In genomic region chr8:70674716-70675115, GRCm38 (mm10) we compare ENCODE assay signal across 8 mouse cellular contexts. TPM values are rescaled to one million over a fixed set of nuclear protein-coding genes. Genes with fewer than 3 reads are reported as not detected.
DNase-seq lines count a peak whose midpoint lies in the region; ATAC-seq and TF ChIP-seq lines count a peak whose summit lies in the region.

No protein-coding gene starts in this region.

- peak overlapping the region; percentile 94 for H3K27ac ChIP-seq in layer of hippocampus, adult 2 months
- peak overlapping the region; percentile 99; the same call in 1 of the 2 replicates for H3K27ac ChIP-seq in hindbrain, embryonic 13.5 days
- peak overlapping the region; percentile 85 for H3K27ac ChIP-seq in macrophage

- H3K9me3 ChIP-seq in hindbrain, embryonic 13.5 days = no peaks in the 10 kb centered on the region

- DNase-seq in layer of hippocampus, adult 2 months (ENCODE audit: low spot score in 2 of 2) = no peak
- DNase-seq in layer of hippocampus, adult 11-12 months (ENCODE audit: low spot score) = no peak
- peak; percentile 62 for DNase-seq in MN1 (ENCODE audit: low spot score)
- no peak for DNase-seq in urinary bladder, postnatal 14 days (ENCODE audit: low spot score)
- no peak for DNase-seq in frontal cortex, postnatal 14 days (ENCODE audit: low spot score in 2 of 2)
- DNase-seq in lung, postnatal 36 days = no peak

- H3K4me3 ChIP-seq in layer of hippocampus, adult 2 months = no peak overlapping the region
- H3K4me3 ChIP-seq in hindbrain, embryonic 13.5 days = no peak overlapping the region
- H3K4me3 ChIP-seq in macrophage (ENCODE audit: inconsistent target) = no peak overlapping the region

- H3K36me3 ChIP-seq in hindbrain, embryonic 13.5 days = peaks cover 27% of the 10 kb centered on the region
- no peaks in the 10 kb centered on the region for H3K36me3 ChIP-seq in macrophage (ENCODE audit: inconsistent target)

- peak overlapping the region; percentile 73; the same call in 1 of the 2 replicates for H3K4me2 ChIP-seq in hindbrain, embryonic 13.5 days

- no peaks in the 10 kb centered on the region for H3K27me3 ChIP-seq in hindbrain, embryonic 13.5 days

- 84% methylated on average over 4 of the region's 4 CpGs for WGBS in hindbrain, embryonic 13.5 days
- 59% methylated on average over 4 of the region's 4 CpGs for WGBS in macrophage (ENCODE audit: missing documents)

- peak overlapping the region; percentile 80 for H3K9ac ChIP-seq in hindbrain, embryonic 13.5 days

- TF ChIP-seq CTCF in layer of hippocampus, adult 2 months (conservative IDR thresholded peaks at IDR 0.05) = no peak

- no peak for ATAC-seq in hindbrain, embryonic 13.5 days (ENCODE audit: low FRiP score)

- peaks cover 25% of the 10 kb centered on the region for H3K4me1 ChIP-seq in hindbrain, embryonic 13.5 days (replicated peaks)

- peaks cover 27% of the 10 kb centered on the region for H3K79me2 ChIP-seq in macrophage (ENCODE audit: inconsistent target)

RNA-seq across cellular contexts. Expression of gene Lsm4, which starts 1.7 kb away (rescaled TPM):
- 10 to 100 TPM; 58.2 to 61.8 TPM for total RNA-seq in layer of hippocampus, adult 2 months (2021)
- polyA plus RNA-seq in hindbrain, embryonic 13.5 days (2015; fragmentation: Nextera tagmentation; extraction: Ambion mirVana) = 191 and 193 TPM in 2 replicates
- total RNA-seq in macrophage (2018; cell fraction: chromatin; rRNA removed) = 10 to 100 TPM in 20 of 26 experiments, 1 to 10 TPM in 6; 2.7 to 27.9 (median 15.6) TPM
- 10 to 100 TPM; 43.2 to 69.6 (median 58.9) TPM for total RNA-seq in macrophage (2018; cell fraction: cytosol; rRNA removed)
- 10 to 100 TPM; 14.4 to 45.5 (median 23.0) TPM for total RNA-seq in macrophage (2018; cell fraction: nucleus; rRNA removed)
- polyA plus RNA-seq in macrophage (2018) = 47.7 to 66.4 TPM (median 48.9 TPM) in 3 replicates

RNA-seq across cellular contexts. Expression of gene Pgpep1, which starts 14.5 kb away (rescaled TPM):
- 10 to 100 TPM; 25.4 to 29.1 TPM for total RNA-seq in layer of hippocampus, adult 2 months (2021)
- polyA plus RNA-seq in hindbrain, embryonic 13.5 days (2015; fragmentation: Nextera tagmentation; extraction: Ambion mirVana) = 103 and 105 TPM in 2 replicates
- total RNA-seq in macrophage (2018; cell fraction: chromatin; rRNA removed) = 10 to 100 TPM in 25 of 26 experiments, 1 to 10 TPM in 1; 8.5 to 30.1 (median 21.1) TPM
- 10 to 100 TPM; 19.1 to 38.4 (median 30.7) TPM for total RNA-seq in macrophage (2018; cell fraction: cytosol; rRNA removed)
- 10 to 100 TPM; 12.7 to 46.1 (median 25.0) TPM for total RNA-seq in macrophage (2018; cell fraction: nucleus; rRNA removed)
- 19.1 to 57.8 TPM (median 24.3 TPM) in 3 replicates for polyA plus RNA-seq in macrophage (2018)

RNA-seq across cellular contexts. Expression of gene Jund, which starts 24.0 kb away (rescaled TPM):
- 100 to 1,000 TPM; 165 to 181 TPM for total RNA-seq in layer of hippocampus, adult 2 months (2021)
- polyA plus RNA-seq in hindbrain, embryonic 13.5 days (2015; fragmentation: Nextera tagmentation; extraction: Ambion mirVana) = 79.2 and 94.3 TPM in 2 replicates
- total RNA-seq in macrophage (2018; cell fraction: chromatin; rRNA removed) = 10 to 100 TPM; 10.4 to 46.3 (median 24.7) TPM
- 100 to 1,000 TPM in 25 of 26 experiments, 10 to 100 TPM in 1; 96.8 to 198 (median 137) TPM for total RNA-seq in macrophage (2018; cell fraction: cytosol; rRNA removed)
- total RNA-seq in macrophage (2018; cell fraction: nucleus; rRNA removed) = 100 to 1,000 TPM in 9 of 26 experiments, 10 to 100 TPM in 17; 42.3 to 211 (median 94.7) TPM
- polyA plus RNA-seq in macrophage (2018) = 29.7 to 79.6 TPM (median 40.0 TPM) in 3 replicates

RNA-seq across cellular contexts. Expression of gene Iqcn, which starts 28.5 kb away (rescaled TPM):
- total RNA-seq in layer of hippocampus, adult 2 months (2021) = under 1 TPM; 0.07 to 0.08 TPM
- polyA plus RNA-seq in hindbrain, embryonic 13.5 days (2015; fragmentation: Nextera tagmentation; extraction: Ambion mirVana) = 0.04 and 0.09 TPM in 2 replicates
- under 1 TPM in 14 of 26 experiments, not detected in 12; 0.13 to 0.82 (median 0.19) TPM for total RNA-seq in macrophage (2018; cell fraction: chromatin; rRNA removed)
- under 1 TPM in 1 of 26 experiments, not detected in 25; 0.03 TPM for total RNA-seq in macrophage (2018; cell fraction: cytosol; rRNA removed)
- total RNA-seq in macrophage (2018; cell fraction: nucleus; rRNA removed) = 1 to 10 TPM in 2 of 26 experiments, under 1 TPM in 7, not detected in 17; 0.06 to 2.7 (median 0.31) TPM
- not detected in 3 replicates for polyA plus RNA-seq in macrophage (2018)

RNA-seq across cellular contexts. Expression of gene Gdf15, which starts 42.5 kb away (rescaled TPM):
- total RNA-seq in layer of hippocampus, adult 2 months (2021) = under 1 TPM in 1 of 2 experiments, not detected in 1; 0.25 TPM
- 0.12 and 0.14 TPM in 2 replicates for polyA plus RNA-seq in hindbrain, embryonic 13.5 days (2015; fragmentation: Nextera tagmentation; extraction: Ambion mirVana)
- 100 to 1,000 TPM in 12 of 26 experiments, 10 to 100 TPM in 13, 1 to 10 TPM in 1; 7.8 to 467 (median 92.6) TPM for total RNA-seq in macrophage (2018; cell fraction: chromatin; rRNA removed)
- total RNA-seq in macrophage (2018; cell fraction: cytosol; rRNA removed) = 1,000 to 10,000 TPM in 6 of 26 experiments, 100 to 1,000 TPM in 15, 10 to 100 TPM in 5; 69.9 to 1,947 (median 332) TPM
- total RNA-seq in macrophage (2018; cell fraction: nucleus; rRNA removed) = 1,000 to 10,000 TPM in 7 of 26 experiments, 100 to 1,000 TPM in 16, 10 to 100 TPM in 3; 89.0 to 1,533 (median 505) TPM
- 24.3 to 124 TPM (median 74.3 TPM) in 3 replicates for polyA plus RNA-seq in macrophage (2018)
